In genomic region chr6:86218066-86218465, GRCm38 (mm10) we compare ENCODE assay signal across 32 mouse cellular contexts. TPM values are rescaled to one million over a fixed set of nuclear protein-coding genes. Genes with fewer than 3 reads are reported as not detected.
DNase-seq lines count a peak whose midpoint lies in the region; ATAC-seq and TF ChIP-seq lines count a peak whose summit lies in the region.
"Had no signal": no experiment of that assay in that cellular context is flagged by ENCODE, and none has a peak within 500 bp of the region (broad histone marks: within the 10 kb centered on the region; RNA-seq: fewer than 3 reads in every experiment).

No protein-coding gene starts in this region.

- no peak for TF ChIP-seq CTCF in liver, adult 2 months (IDR thresholded peaks at IDR 0.05; ENCODE audit: low read depth, low read length)
- TF ChIP-seq CTCF in MEL (IDR thresholded peaks at IDR 0.05 in 2 of 3, conservative IDR thresholded peaks at IDR 0.05 in 1 of 3; ENCODE audit: control insufficient read depth in 1 of 3, insufficient read depth in 1 of 3, low read depth in 2 of 3, low read length in 3 of 3, poor library complexity in 1 of 3, severe bottlenecking in 1 of 3) = no peak

- H3K4me1 ChIP-seq in liver, adult 2 months (ENCODE audit: control insufficient read depth, insufficient read depth, low read length) = peaks cover 26% of the 10 kb centered on the region
- H3K4me1 ChIP-seq in liver, embryonic 11.5 days (replicated peaks; ENCODE audit: control insufficient read depth, insufficient read depth, low read length) = no peaks in the 10 kb centered on the region; the same call in 1 of the 2 replicates
- peaks cover 7 to 38% of the 10 kb centered on the region in 2 experiments for H3K4me1 ChIP-seq in MEL (ENCODE audit: control insufficient read depth in 1 of 2, insufficient read depth in 2 of 2, low read length in 2 of 2)
- peaks cover 26% of the 10 kb centered on the region for H3K4me1 ChIP-seq in stomach, embryonic 16.5 days (ENCODE audit: control insufficient read depth, insufficient read depth, low read length)
- H3K4me1 ChIP-seq: forebrain, embryonic 12.5 days; forebrain, embryonic 15.5 days; heart, embryonic 13.5 days had no signal

- peak; percentile 37 for DNase-seq in liver, adult 2 months (ENCODE audit: extremely low read depth, low read depth, low spot score)
- DNase-seq in liver, embryonic 11.5 days (ENCODE audit: low spot score) = no peak
- DNase-seq in MEL (ENCODE audit: low read depth, low spot score) = no peak
- no peak for DNase-seq in embryo, embryonic 10 days (ENCODE audit: low spot score)
- DNase-seq in frontal cortex, postnatal 10 days (ENCODE audit: low spot score in 2 of 2) = no peak
- DNase-seq: adrenal gland, adult 2 months; adrenal gland, postnatal 14 days; B cell, adult 2 months; cerebellum, adult 11 months; cerebellum, adult 2 months; cerebellum, adult 9-11 months; cerebellum, postnatal 25 days; embryo, embryonic 11 days; gastrocnemius, postnatal 10 days; gastrocnemius, postnatal 36 days; heart, adult 2 months; heart, postnatal 14 days; heart, postnatal 4 days had no signal

- no peak for TF ChIP-seq RAD21 in MEL (IDR thresholded peaks at IDR 0.05; ENCODE audit: low read depth, low read length)

- no peaks in the 10 kb centered on the region for H3K36me3 ChIP-seq in liver, adult 2 months (ENCODE audit: control insufficient read depth, insufficient read depth, low read length)
- H3K36me3 ChIP-seq in liver, embryonic 11.5 days (ENCODE audit: control insufficient read depth, insufficient read depth, low read length) = no peaks in the 10 kb centered on the region
- peaks cover 0 to 40% of the 10 kb centered on the region in 2 experiments; a peak in 2 of 4 replicates for H3K36me3 ChIP-seq in MEL (ENCODE audit: control insufficient read depth in 1 of 2, insufficient read depth in 2 of 2, low read length in 2 of 2)
- H3K36me3 ChIP-seq in stomach, embryonic 16.5 days (ENCODE audit: control insufficient read depth, insufficient read depth, low read length) = no peaks in the 10 kb centered on the region
- H3K36me3 ChIP-seq: embryonic facial prominence, embryonic 10.5 days; embryonic facial prominence, embryonic 13.5 days; forebrain, embryonic 12.5 days; forebrain, embryonic 15.5 days; heart, embryonic 10.5 days; heart, embryonic 13.5 days had no signal

- H3K4me2 ChIP-seq in liver, embryonic 11.5 days = no peak overlapping the region
- H3K4me2 ChIP-seq in stomach, embryonic 16.5 days (ENCODE audit: low read depth, low read length) = no peak overlapping the region
- H3K4me2 ChIP-seq: embryonic facial prominence, embryonic 13.5 days; forebrain, embryonic 12.5 days; forebrain, embryonic 15.5 days; heart, embryonic 13.5 days; hindbrain, embryonic 14.5 days had no signal

- no peak overlapping the region for H3K4me3 ChIP-seq in liver, adult 2 months (ENCODE audit: insufficient read depth, low read depth, low read length)
- H3K4me3 ChIP-seq in liver, embryonic 11.5 days (ENCODE audit: low read depth, low read length) = no peak overlapping the region
- no peak overlapping the region for H3K4me3 ChIP-seq in MEL (ENCODE audit: control insufficient read depth in 1 of 2, insufficient read depth in 1 of 2, low read depth in 2 of 2, low read length in 2 of 2)
- H3K4me3 ChIP-seq in stomach, embryonic 16.5 days (replicated peaks; ENCODE audit: low read length) = no peak overlapping the region
- H3K4me3 ChIP-seq: embryonic facial prominence, embryonic 10.5 days; embryonic facial prominence, embryonic 13.5 days; erythroblast, embryonic 14.5 days; forebrain, embryonic 12.5 days; forebrain, embryonic 15.5 days; heart, adult 2 months; heart, embryonic 10.5 days; heart, embryonic 13.5 days had no signal

- peaks cover 19% of the 10 kb centered on the region; the same call in 1 of the 2 replicates for H3K79me2 ChIP-seq in liver, adult 2 months (ENCODE audit: control insufficient read depth, insufficient read depth, low read length)
- no peaks in the 10 kb centered on the region for H3K79me2 ChIP-seq in MEL (ENCODE audit: control insufficient read depth, insufficient read depth, low read length, poor library complexity)

- H3K27me3 ChIP-seq in liver, adult 2 months (ENCODE audit: control insufficient read depth, insufficient read depth, low read length) = no peaks in the 10 kb centered on the region
- H3K27me3 ChIP-seq in liver, embryonic 11.5 days (replicated peaks; ENCODE audit: control insufficient read depth, insufficient read depth, low read length) = no peaks in the 10 kb centered on the region
- H3K27me3 ChIP-seq in MEL (ENCODE audit: control insufficient read depth in 1 of 2, insufficient read depth in 2 of 2, low read length in 2 of 2) = no peaks in the 10 kb centered on the region
- H3K27me3 ChIP-seq in stomach, embryonic 16.5 days (ENCODE audit: control insufficient read depth, insufficient read depth, low read length) = no peaks in the 10 kb centered on the region
- H3K27me3 ChIP-seq: embryonic facial prominence, embryonic 13.5 days; forebrain, embryonic 12.5 days; forebrain, embryonic 15.5 days; heart, embryonic 13.5 days had no signal

- ATAC-seq in liver, embryonic 11.5 days (replicated peaks; ENCODE audit: low FRiP score) = no peak
- ATAC-seq in stomach, embryonic 16.5 days (ENCODE audit: insufficient read depth, low FRiP score) = peak; percentile 44; the same call in 1 of the 2 replicates
- ATAC-seq: forebrain, embryonic 15.5 days; hindbrain, postnatal 0 days had no signal

- H3K9ac ChIP-seq in liver, adult 2 months (ENCODE audit: low read depth, low read length) = no peak overlapping the region
- H3K9ac ChIP-seq in liver, embryonic 11.5 days (ENCODE audit: low read depth, low read length) = no peak overlapping the region
- H3K9ac ChIP-seq in MEL (ENCODE audit: control insufficient read depth, low read depth, low read length, poor library complexity, severe bottlenecking) = no peak overlapping the region
- H3K9ac ChIP-seq in stomach, embryonic 16.5 days (ENCODE audit: low read length) = no peak overlapping the region
- H3K9ac ChIP-seq: embryonic facial prominence, embryonic 13.5 days; forebrain, embryonic 12.5 days; forebrain, embryonic 15.5 days; heart, embryonic 13.5 days; hindbrain, embryonic 14.5 days had no signal

- no peaks in the 10 kb centered on the region for H3K9me3 ChIP-seq in liver, embryonic 11.5 days (ENCODE audit: control insufficient read depth, low read length)
- no peaks in the 10 kb centered on the region for H3K9me3 ChIP-seq in MEL (replicated peaks; ENCODE audit: insufficient read depth, low read length)
- H3K9me3 ChIP-seq in stomach, embryonic 16.5 days (replicated peaks; ENCODE audit: control insufficient read depth, low read length) = no peaks in the 10 kb centered on the region
- H3K9me3 ChIP-seq: embryonic facial prominence, embryonic 10.5 days; embryonic facial prominence, embryonic 13.5 days; forebrain, embryonic 12.5 days; forebrain, embryonic 15.5 days; G1E; heart, embryonic 10.5 days; heart, embryonic 13.5 days had no signal

- no peak for TF ChIP-seq POLR2A in liver, adult 2 months (IDR thresholded peaks at IDR 0.05; ENCODE audit: extremely low read depth, insufficient read depth, low read length)
- no peak for TF ChIP-seq POLR2A in MEL (IDR thresholded peaks at IDR 0.05; ENCODE audit: control insufficient read depth in 1 of 2, insufficient read depth in 1 of 2, low read depth in 1 of 2, low read length in 2 of 2, poor library complexity in 1 of 2)

- H3K27ac ChIP-seq in liver, adult 2 months (replicated peaks; ENCODE audit: insufficient read depth, low read depth, low read length) = no peak overlapping the region
- H3K27ac ChIP-seq in liver, embryonic 11.5 days (ENCODE audit: low read depth, low read length) = no peak overlapping the region
- H3K27ac ChIP-seq in MEL (ENCODE audit: control insufficient read depth, low read depth, low read length) = peak overlapping the region; percentile 73
- H3K27ac ChIP-seq in stomach, embryonic 16.5 days (ENCODE audit: low read length) = peak overlapping the region; percentile 62
- H3K27ac ChIP-seq: embryonic facial prominence, embryonic 10.5 days; embryonic facial prominence, embryonic 13.5 days; forebrain, embryonic 12.5 days; forebrain, embryonic 15.5 days; heart, adult 2 months; heart, embryonic 10.5 days; heart, embryonic 13.5 days; hindbrain, embryonic 14.5 days; hindbrain, postnatal 0 days had no signal

- no peak for TF ChIP-seq EP300 in MEL (IDR thresholded peaks at IDR 0.05; ENCODE audit: low read depth in 1 of 2, low read length in 2 of 2)

- 38% methylated on average over 2 of the region's 2 CpGs for WGBS in liver, adult 2 months
- 87% methylated on average over 2 of the region's 2 CpGs for WGBS in liver, embryonic 11.5 days
- 75% methylated on average over 2 of the region's 2 CpGs for WGBS in stomach, embryonic 16.5 days

TF ChIP-seq in MEL, 35 proteins besides CTCF, POLR2A, EP300 and RAD21:
- TF ChIP-seq GATA1 (IDR thresholded peaks at IDR 0.05; ENCODE audit: low read depth, low read length) (no peak), MAZ (IDR thresholded peaks at IDR 0.05; ENCODE audit: low read depth, low read length) (no peak), MYC (IDR thresholded peaks at IDR 0.05; ENCODE audit: low read depth, low read length) (no peak), USF2 (IDR thresholded peaks at IDR 0.05; ENCODE audit: borderline replicate concordance in 1 of 2, insufficient read depth in 1 of 2, low read depth in 1 of 2, low read length in 2 of 2) (no peak), RCOR1 (IDR thresholded peaks at IDR 0.05; ENCODE audit: low read depth, low read length) (no peak), ETS1 (IDR thresholded peaks at IDR 0.05; ENCODE audit: low read depth, low read length) (no peak), POLR2AphosphoS5 (IDR thresholded peaks at IDR 0.05; ENCODE audit: borderline replicate concordance, low read depth, low read length) (no peak), USF1 (IDR thresholded peaks at IDR 0.05; ENCODE audit: low read depth, low read length) (no peak), TCF12 (IDR thresholded peaks at IDR 0.05; ENCODE audit: low read depth, low read length) (no peak), MAX (IDR thresholded peaks at IDR 0.05; ENCODE audit: low read length) (no peak), NELFE (IDR thresholded peaks at IDR 0.05; ENCODE audit: low read depth, low read length) (no peak), BHLHE40 (IDR thresholded peaks at IDR 0.05; ENCODE audit: borderline replicate concordance, low read depth, low read length) (no peak), SIN3A (IDR thresholded peaks at IDR 0.05; ENCODE audit: low read length) (no peak)
TF ChIP-seq in MEL: peak in this region for 0.

RNA-seq across cellular contexts. Expression of gene Tgfa, which starts 23.0 kb away (rescaled TPM):
- total RNA-seq in liver, adult 2 months (2014; rRNA removed) = 6.3 and 8.5 TPM in 2 replicates
- 13.3 and 14.3 TPM in 2 replicates for polyA plus RNA-seq in liver, adult 2 months (2012; rRNA removed)
- polyA plus RNA-seq in liver, embryonic 11.5 days (2014; fragmentation: Nextera tagmentation; extraction: Ambion mirVana) = 0.99 and 1.2 TPM in 2 replicates
- total RNA-seq in MEL (2012; rRNA removed) = 6.6 and 7.8 TPM in 2 replicates
- polyA plus RNA-seq in MEL (2012; ENCODE audit: insufficient read depth in 1 of 2, insufficient read length in 2 of 2, low read depth in 1 of 2, low replicate concordance in 2 of 2, missing spikeins in 1 of 2) = 1 to 10 TPM in 1 of 2 experiments, not detected in 1; 9.1 TPM
- polyA plus RNA-seq in stomach, embryonic 16.5 days (2015; fragmentation: Nextera tagmentation; extraction: Ambion mirVana) = 7.2 and 10.2 TPM in 2 replicates
- total RNA-seq: CH12.LX; common myeloid progenitor, adult 5-6 weeks; granulocyte monocyte progenitor cell, adult 5-6 weeks had no signal
- polyA plus RNA-seq: erythroblast, embryonic 14.5 days had no signal

Comparison
In these comparisons a context has a peak if more than half of its experiments do, and no peak if none do; other contexts are left out.
1. H3K27ac ChIP-seq: peak in MEL (single experiment) and stomach, embryonic 16.5 days (single experiment); none in liver, adult 2 months (single experiment) and liver, embryonic 11.5 days (single experiment).